Mouse (Mus musculus): ENCODE results near the gene Ankib1.

DNA sequence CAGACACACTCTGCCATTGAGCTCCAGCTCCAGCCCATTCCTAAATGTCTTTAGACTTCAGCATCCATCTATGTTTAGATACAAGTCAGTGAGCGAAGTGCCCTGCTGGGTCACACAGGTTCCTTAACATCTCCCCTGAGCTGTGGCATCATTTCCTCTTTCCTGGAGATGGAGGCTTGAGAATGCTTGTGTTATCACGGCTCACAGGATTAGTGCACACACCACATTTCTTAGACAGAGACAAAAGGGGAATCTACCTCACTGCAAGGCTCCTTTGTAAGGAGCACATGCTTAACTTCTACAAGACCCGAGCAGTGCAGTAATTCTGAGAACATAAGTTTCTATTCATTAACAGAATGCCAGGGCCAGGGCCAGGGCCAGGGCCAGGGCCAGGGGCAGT, 106.7 kb downstream of the Ankib1 start:
- TF ChIP-seq CTCF (IDR thresholded peaks at IDR 0.05; ENCODE audit: extremely low read depth, insufficient read depth, insufficient read length, insufficient replicate concordance): no peak
- no peak for TF ChIP-seq POLR2A (IDR thresholded peaks at IDR 0.05; ENCODE audit: low read depth, low read length)

Measured in spleen, adult 2 months (tissue).